Mouse (Mus musculus) liver, embryonic 13.5 days (tissue): ENCODE measurements around the gene Cacna1c. TPM values are rescaled to one million over a fixed set of nuclear protein-coding genes. Genes with fewer than 3 reads are reported as not detected.

ENCODE experiments used
- ATAC-seq: fragments of 200-750 bp; cut with Nextera tagmentation; 2 replicates; pipeline ENCODE4 v1.8.0; 2017; ENCODE audit warnings: low read depth, mild to moderate bottlenecking, moderate number of reproducible peaks, moderate library complexity
- DNase-seq: peaks from one replicate; pipeline ENCODE4 v3.0.0; 2022
- H3K27ac ChIP-seq: fragments of 300-500 bp; sonication (generic); 2 replicates; pipeline ENCODE4 v1.5.1; 2015; ENCODE audit warnings: moderate library complexity, mild to moderate bottlenecking, inconsistent platforms
- H3K27me3 ChIP-seq: fragments of 300-500 bp; sonication (generic); 2 replicates; pipeline ENCODE4 v1.6.1; 2015; ENCODE audit warnings: mild to moderate bottlenecking, inconsistent platforms
- H3K36me3 ChIP-seq: fragments of 300-500 bp; sonication (generic); 2 replicates; pipeline ENCODE4 v1.6.1; 2015; ENCODE audit warnings: mild to moderate bottlenecking, inconsistent platforms
- H3K4me1 ChIP-seq: fragments of 300-500 bp; sonication (generic); replicated peaks from 2 replicates; pipeline ENCODE4 v1.6.1; 2015; ENCODE audit warnings: inconsistent platforms
- H3K4me2 ChIP-seq: fragments of 300-500 bp; sonication (generic); 2 replicates; pipeline ENCODE4 v1.6.1; 2015; ENCODE audit warnings: inconsistent platforms, mild to moderate bottlenecking, moderate library complexity
- H3K4me3 ChIP-seq: fragments of 300-500 bp; sonication (generic); replicated peaks from 2 replicates; pipeline ENCODE4 v1.5.1; 2015; ENCODE audit warnings: mild to moderate bottlenecking, inconsistent platforms
- H3K9ac ChIP-seq: fragments of 300-500 bp; sonication (generic); 2 replicates; pipeline ENCODE4 v1.6.1; 2015; ENCODE audit warnings: mild to moderate bottlenecking, inconsistent platforms
- H3K9me3 ChIP-seq: fragments of 300-500 bp; sonication (generic); replicated peaks from 2 replicates; pipeline ENCODE4 v1.6.1; 2016; ENCODE audit warnings: inconsistent platforms
- WGBS: fragments of 180-500 bp; shearing (Covaris S2); methylation state at CpG from one replicate; pipeline ENCODE4 v1.1.7; 2015; ENCODE audit not compliant: insufficient replicate concordance; 5-methylcytosine and 5-hydroxymethylcytosine counted together
- polyA plus RNA-seq: library from polyadenylated mRNA; unstranded; fragments of >200 nt; fragmentation: Nextera tagmentation; extraction: Ambion mirVana; gene quantifications from 2 replicates; pipeline ENCODE4 v1.2.1, GENCODE M21; 2015

Cacna1c gene
- 0.24 and 0.25 TPM in 2 replicates for polyA plus RNA-seq

- Histone ChIP-seq H3K4me3 (no peak within 1 kb of the TSS), H3K36me3 (peaks cover 20% of the 10 kb centered on the region), H3K9ac (no peak within 1 kb of the TSS), H3K4me1 (peaks cover 15% of the 10 kb centered on the region), H3K27me3 (no peaks in the 10 kb centered on the region), H3K4me2 (no peak within 1 kb of the TSS), H3K27ac (no peak within 1 kb of the TSS), H3K9me3 (no peaks in the 10 kb centered on the region)
- DNase-seq (no peak), ATAC-seq (no peak)
- WGBS = 55% methylated on average over 17 of the region's 17 CpGs
Measured at GRCm38 (mm10) chr6:119196382-119197305, at the start of gene Cacna1c. Gene Cacna1c (minus strand): TSS chr6:119196418.

GRCm38 (mm10) chr6:119240871-119241705, 44.9 kb upstream of the Cacna1c start:
- no peak overlapping the region for H3K9ac ChIP-seq
- no peak overlapping the region for H3K27ac ChIP-seq
- H3K27me3 ChIP-seq = 0 out of 2 replicates have a peak, but pooled peaks cover 5% of the 10 kb centered on the region
- WGBS = 50% methylated on average over 21 of the region's 21 CpGs
- no peak overlapping the region for H3K4me2 ChIP-seq
- no peak for DNase-seq
- no peaks in the 10 kb centered on the region for H3K4me1 ChIP-seq
- H3K9me3 ChIP-seq = peaks cover 3% of the 10 kb centered on the region
- H3K4me3 ChIP-seq = no peak overlapping the region
- H3K36me3 ChIP-seq = no peaks in the 10 kb centered on the region
- ATAC-seq = no peak

GRCm38 (mm10) chr6:119240256-119240655, 44.0 kb upstream of the Cacna1c start:
- Histone ChIP-seq H3K4me2 (no peak overlapping the region), H3K9me3 (no peaks in the 10 kb centered on the region), H3K4me3 (no peak overlapping the region), H3K27ac (no peak overlapping the region), H3K9ac (no peak overlapping the region), H3K27me3 (0 out of 2 replicates have a peak, but pooled peaks cover 5% of the 10 kb centered on the region), H3K36me3 (no peaks in the 10 kb centered on the region), H3K4me1 (no peaks in the 10 kb centered on the region)
- 54% methylated on average over 7 of the region's 7 CpGs for WGBS
- ATAC-seq (no peak), DNase-seq (no peak)

GRCm38 (mm10) chr6:119239341-119240005, 43.3 kb upstream of the Cacna1c start:
- WGBS = 69% methylated on average over 5 of the region's 5 CpGs
- Histone ChIP-seq H3K4me1 (no peaks in the 10 kb centered on the region), H3K36me3 (no peaks in the 10 kb centered on the region), H3K4me2 (no peak overlapping the region), H3K9me3 (no peaks in the 10 kb centered on the region), H3K27me3 (0 out of 2 replicates have a peak, but pooled peaks cover 5% of the 10 kb centered on the region), H3K27ac (no peak overlapping the region), H3K9ac (no peak overlapping the region), H3K4me3 (no peak overlapping the region)
- ATAC-seq = no peak
- DNase-seq = no peak

- no peak overlapping the region for H3K27ac ChIP-seq
- 0 out of 2 replicates have a peak, but pooled peaks cover 5% of the 10 kb centered on the region for H3K27me3 ChIP-seq
- DNase-seq = no peak
- no peak overlapping the region for H3K9ac ChIP-seq
- H3K36me3 ChIP-seq = no peaks in the 10 kb centered on the region
- no peak for ATAC-seq
- no peak overlapping the region for H3K4me2 ChIP-seq
- no peaks in the 10 kb centered on the region for H3K4me1 ChIP-seq
- H3K9me3 ChIP-seq = no peaks in the 10 kb centered on the region
- 53% methylated on average over 8 of the region's 8 CpGs for WGBS
- H3K4me3 ChIP-seq = no peak overlapping the region
Measured at GRCm38 (mm10) chr6:119237427-119237989, 41.3 kb upstream of the Cacna1c start.

GRCm38 (mm10) chr6:119236241-119236640, 40.0 kb upstream of the Cacna1c start, which contains the start of gene Cacna2d4:
Gene Cacna2d4 (plus strand): TSS chr6:119236526.
- H3K4me3 ChIP-seq = no peak within 1 kb of the TSS
- H3K27ac ChIP-seq = no peak within 1 kb of the TSS
- H3K9me3 ChIP-seq = no peaks in the 10 kb centered on the region
- H3K27me3 ChIP-seq = 0 out of 2 replicates have a peak, but pooled peaks cover 4% of the 10 kb centered on the region
- H3K4me1 ChIP-seq = no peaks in the 10 kb centered on the region
- ATAC-seq = no peak
- no peaks in the 10 kb centered on the region for H3K36me3 ChIP-seq
- no peak within 1 kb of the TSS for H3K4me2 ChIP-seq
- whole genome bisulfite sequencing = 8% methylated on average over 1 of the region's 1 CpGs
- no peak for DNase-seq
- no peak within 1 kb of the TSS for H3K9ac ChIP-seq

GRCm38 (mm10) chr6:119235441-119235840, 39.2 kb upstream of the Cacna1c start:
- no peak overlapping the region for H3K4me3 ChIP-seq
- WGBS = 65% methylated on average over 5 of the region's 5 CpGs
- no peaks in the 10 kb centered on the region for H3K4me1 ChIP-seq
- no peak overlapping the region for H3K4me2 ChIP-seq
- H3K27me3 ChIP-seq = no peaks in the 10 kb centered on the region
- H3K36me3 ChIP-seq = no peaks in the 10 kb centered on the region
- H3K9me3 ChIP-seq = no peaks in the 10 kb centered on the region
- H3K27ac ChIP-seq = no peak overlapping the region
- ATAC-seq (no peak), DNase-seq (no peak)
- H3K9ac ChIP-seq = no peak overlapping the region

GRCm38 (mm10) chr6:119233066-119233465, 36.8 kb upstream of the Cacna1c start:
- no peak for ATAC-seq
- H3K9ac ChIP-seq = no peak overlapping the region
- H3K4me2 ChIP-seq = no peak overlapping the region
- no peaks in the 10 kb centered on the region for H3K27me3 ChIP-seq
- H3K4me1 ChIP-seq = no peaks in the 10 kb centered on the region
- H3K9me3 ChIP-seq = no peaks in the 10 kb centered on the region
- no peaks in the 10 kb centered on the region for H3K36me3 ChIP-seq
- no peak overlapping the region for H3K27ac ChIP-seq
- 44% methylated on average over 3 of the region's 3 CpGs for WGBS
- no peak for DNase-seq
- H3K4me3 ChIP-seq = no peak overlapping the region

- Histone ChIP-seq H3K4me3 (no peak overlapping the region), H3K27me3 (no peaks in the 10 kb centered on the region), H3K9ac (no peak overlapping the region), H3K9me3 (no peaks in the 10 kb centered on the region), H3K4me2 (no peak overlapping the region), H3K36me3 (no peaks in the 10 kb centered on the region), H3K4me1 (no peaks in the 10 kb centered on the region), H3K27ac (no peak overlapping the region)
- WGBS = 71% methylated on average over 11 of the region's 11 CpGs
- DNase-seq = no peak
- ATAC-seq = no peak
Measured at GRCm38 (mm10) chr6:119228861-119229603, 32.8 kb upstream of the Cacna1c start.

GRCm38 (mm10) chr6:119227001-119227400, 30.8 kb upstream of the Cacna1c start:
- ATAC-seq = no peak
- no peak for DNase-seq
- no peak overlapping the region for H3K9ac ChIP-seq
- no peak overlapping the region for H3K27ac ChIP-seq
- 60% methylated on average over 8 of the region's 8 CpGs for WGBS
- H3K36me3 ChIP-seq = no peaks in the 10 kb centered on the region
- H3K4me3 ChIP-seq = no peak overlapping the region
- H3K9me3 ChIP-seq = no peaks in the 10 kb centered on the region
- no peaks in the 10 kb centered on the region for H3K27me3 ChIP-seq
- H3K4me1 ChIP-seq = no peaks in the 10 kb centered on the region
- no peak overlapping the region for H3K4me2 ChIP-seq
